Mouse (Mus musculus): Measurements from ENCODE around the gene Nlgn3. TPM values are rescaled to one million over a fixed set of nuclear protein-coding genes. Genes with fewer than 3 reads are reported as not detected.
A peak's percentile ranks its signal among the peaks of the same experiment; 100 is the strongest.

Gene Nlgn3
- total and polyA plus RNA-seq, 2 experiments from 2014 or later = 0.34 to 0.67 TPM

DNA sequence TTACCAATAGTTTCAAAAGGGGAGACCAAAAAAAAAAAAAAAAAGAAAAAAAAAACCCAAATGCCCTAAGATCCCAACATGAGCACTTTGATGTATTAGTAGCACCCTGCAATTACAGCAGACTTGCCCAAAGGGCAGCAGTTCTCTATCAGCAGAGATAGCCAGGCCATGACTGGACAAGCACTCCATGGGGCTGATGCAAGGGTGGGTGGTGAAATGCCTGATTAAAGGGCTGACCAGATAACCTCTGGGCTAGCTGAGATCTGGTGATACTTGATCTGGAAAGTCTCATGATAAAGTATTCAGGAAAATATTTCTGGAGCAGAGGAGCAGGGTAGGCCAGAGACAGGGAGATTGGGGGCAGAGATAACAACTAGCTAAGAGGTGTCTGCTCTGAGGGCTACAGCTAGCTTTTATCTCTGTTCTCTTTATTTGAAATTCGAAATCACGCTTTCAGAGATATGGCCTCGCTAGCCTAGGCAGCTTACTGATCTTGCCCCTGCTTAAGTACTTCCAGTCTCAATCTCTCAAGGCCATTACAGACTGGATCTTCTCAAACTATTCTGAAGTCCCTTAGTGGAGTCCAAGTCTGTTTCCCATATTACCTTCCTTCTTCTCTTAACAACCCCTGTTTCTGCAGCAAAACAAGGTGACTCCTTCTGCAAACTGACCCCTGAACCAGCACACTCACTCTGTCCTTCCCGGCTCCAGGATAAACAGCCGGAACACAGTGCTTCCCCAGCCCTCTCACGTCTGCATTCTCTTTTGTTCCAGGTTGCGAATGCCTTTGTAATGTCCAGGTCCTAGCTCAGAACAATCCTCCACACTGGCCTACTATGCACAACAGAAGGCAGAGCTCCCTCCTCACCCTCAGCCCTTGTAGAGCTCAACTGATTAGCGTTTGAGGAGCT is 27.3 kb downstream of the Nlgn3 start:
- no peak overlapping the region for H3K27ac ChIP-seq (ENCODE audit: low read depth)
- no peak overlapping the region for H3K4me3 ChIP-seq (ENCODE audit: low read depth, low read length)
- TF ChIP-seq EP300 (IDR thresholded peaks at IDR 0.05; ENCODE audit: low read depth) = no peak
- no peak overlapping the region for H3K4me2 ChIP-seq (ENCODE audit: low read depth, low read length)
- H3K9me3 ChIP-seq (replicated peaks; ENCODE audit: control insufficient read depth, low read length) = no peaks in the 10 kb centered on the region
- no peaks in the 10 kb centered on the region for H3K27me3 ChIP-seq (ENCODE audit: control insufficient read depth, insufficient read depth, low read length)
- 49% methylated on average over 8 of the region's 8 CpGs for WGBS
- DNase-seq (ENCODE audit: low spot score) (no peak), ATAC-seq (ENCODE audit: insufficient read depth, low read depth) (no peak)
- H3K9ac ChIP-seq (replicated peaks; ENCODE audit: low read depth, low read length) = no peak overlapping the region
- H3K4me1 ChIP-seq (ENCODE audit: control insufficient read depth, insufficient read depth) = no peaks in the 10 kb centered on the region
- no peaks in the 10 kb centered on the region for H3K36me3 ChIP-seq (replicated peaks; ENCODE audit: control insufficient read depth, insufficient read depth, low read length)

DNA sequence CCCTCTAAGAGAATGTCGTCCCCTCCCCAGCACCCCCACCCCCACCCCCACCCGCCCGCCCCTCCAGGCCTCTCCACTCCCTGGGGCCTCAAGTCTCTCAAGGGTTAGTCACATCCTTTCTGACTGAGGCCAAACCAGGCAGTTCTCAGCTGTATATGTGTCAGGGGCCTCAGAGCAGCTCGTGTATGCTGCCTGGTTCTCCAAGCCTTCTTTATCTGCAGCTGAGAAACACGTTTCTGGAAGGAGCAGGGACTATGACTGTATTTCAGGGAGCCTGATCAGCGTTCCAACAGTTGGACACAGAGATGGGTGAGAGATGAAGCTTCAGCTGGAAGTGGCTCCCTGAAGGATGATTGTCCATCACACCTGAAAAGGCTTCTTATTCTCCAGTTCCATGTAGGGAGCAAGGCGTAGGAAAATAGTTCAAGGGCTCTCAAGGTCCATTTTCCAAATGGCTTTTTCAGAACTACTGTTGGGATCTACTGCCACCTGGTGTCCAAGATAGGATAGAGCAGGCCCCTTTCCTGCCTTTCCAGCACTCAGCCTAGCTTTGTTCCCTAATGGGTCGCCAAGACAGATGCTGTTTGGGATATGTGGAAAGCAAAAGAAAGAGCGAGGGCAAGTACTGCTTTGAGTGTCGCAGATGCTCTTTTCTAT is 30.5 kb downstream of the Nlgn3 start:
- DNase-seq (ENCODE audit: low spot score) (peak; percentile 46), ATAC-seq (ENCODE audit: insufficient read depth, low read depth) (no peak)
- Histone ChIP-seq H3K27me3 (ENCODE audit: control insufficient read depth, insufficient read depth, low read length) (no peaks in the 10 kb centered on the region), H3K4me1 (ENCODE audit: control insufficient read depth, insufficient read depth) (no peaks in the 10 kb centered on the region), H3K4me3 (ENCODE audit: low read depth, low read length) (no peak overlapping the region), H3K4me2 (ENCODE audit: low read depth, low read length) (no peak overlapping the region), H3K9ac (replicated peaks; ENCODE audit: low read depth, low read length) (no peak overlapping the region), H3K36me3 (replicated peaks; ENCODE audit: control insufficient read depth, insufficient read depth, low read length) (no peaks in the 10 kb centered on the region), H3K27ac (ENCODE audit: low read depth) (peak overlapping the region; percentile 12; the same call in 1 of the 2 replicates), H3K9me3 (replicated peaks; ENCODE audit: control insufficient read depth, low read length) (no peaks in the 10 kb centered on the region)
- TF ChIP-seq EP300 (IDR thresholded peaks at IDR 0.05; ENCODE audit: low read depth) = no peak
- peak; percentile 82 for TF ChIP-seq CTCF (IDR thresholded peaks at IDR 0.05; ENCODE audit: low read depth)
- 15% methylated on average over 8 of the region's 10 CpGs for WGBS

DNA sequence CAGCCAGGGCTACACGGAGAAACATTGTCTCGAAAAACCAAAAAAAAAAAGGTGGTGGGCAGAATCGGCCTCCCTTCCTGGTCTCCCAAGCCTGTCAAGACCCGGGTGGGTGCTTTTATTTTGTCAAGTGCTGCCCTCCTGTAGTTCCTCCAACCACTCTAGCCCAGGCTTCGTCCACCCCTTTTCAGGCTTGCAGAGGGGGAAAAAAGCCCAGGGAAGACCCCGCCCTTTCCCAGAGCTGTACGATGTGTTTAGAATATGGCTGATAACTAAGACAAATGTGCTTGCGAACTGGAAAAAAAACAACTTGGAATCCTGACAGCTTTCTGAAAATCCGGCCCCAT is 33.0 kb downstream of the Nlgn3 start:
- TF ChIP-seq EP300 (IDR thresholded peaks at IDR 0.05; ENCODE audit: low read depth) (peak; percentile 19; the same call in 1 of the 2 replicates), CTCF (IDR thresholded peaks at IDR 0.05; ENCODE audit: low read depth) (no peak)
- peak overlapping the region; percentile 13; the same call in 1 of the 2 replicates for H3K4me3 ChIP-seq (ENCODE audit: low read depth, low read length)
- H3K9me3 ChIP-seq (replicated peaks; ENCODE audit: control insufficient read depth, low read length) = no peaks in the 10 kb centered on the region
- DNase-seq (ENCODE audit: low spot score) = no peak
- WGBS = 38% methylated on average over 9 of the region's 9 CpGs
- peak overlapping the region; percentile 37 for H3K4me2 ChIP-seq (ENCODE audit: low read depth, low read length)
- H3K9ac ChIP-seq (replicated peaks; ENCODE audit: low read depth, low read length) = no peak overlapping the region
- no peaks in the 10 kb centered on the region for H3K4me1 ChIP-seq (ENCODE audit: control insufficient read depth, insufficient read depth)
- no peaks in the 10 kb centered on the region for H3K27me3 ChIP-seq (ENCODE audit: control insufficient read depth, insufficient read depth, low read length)
- peak overlapping the region; percentile 87 for H3K27ac ChIP-seq (ENCODE audit: low read depth)
- ATAC-seq (ENCODE audit: insufficient read depth, low read depth) = peak; percentile 18; the same call in 1 of the 2 replicates
- no peaks in the 10 kb centered on the region for H3K36me3 ChIP-seq (replicated peaks; ENCODE audit: control insufficient read depth, insufficient read depth, low read length)

DNA sequence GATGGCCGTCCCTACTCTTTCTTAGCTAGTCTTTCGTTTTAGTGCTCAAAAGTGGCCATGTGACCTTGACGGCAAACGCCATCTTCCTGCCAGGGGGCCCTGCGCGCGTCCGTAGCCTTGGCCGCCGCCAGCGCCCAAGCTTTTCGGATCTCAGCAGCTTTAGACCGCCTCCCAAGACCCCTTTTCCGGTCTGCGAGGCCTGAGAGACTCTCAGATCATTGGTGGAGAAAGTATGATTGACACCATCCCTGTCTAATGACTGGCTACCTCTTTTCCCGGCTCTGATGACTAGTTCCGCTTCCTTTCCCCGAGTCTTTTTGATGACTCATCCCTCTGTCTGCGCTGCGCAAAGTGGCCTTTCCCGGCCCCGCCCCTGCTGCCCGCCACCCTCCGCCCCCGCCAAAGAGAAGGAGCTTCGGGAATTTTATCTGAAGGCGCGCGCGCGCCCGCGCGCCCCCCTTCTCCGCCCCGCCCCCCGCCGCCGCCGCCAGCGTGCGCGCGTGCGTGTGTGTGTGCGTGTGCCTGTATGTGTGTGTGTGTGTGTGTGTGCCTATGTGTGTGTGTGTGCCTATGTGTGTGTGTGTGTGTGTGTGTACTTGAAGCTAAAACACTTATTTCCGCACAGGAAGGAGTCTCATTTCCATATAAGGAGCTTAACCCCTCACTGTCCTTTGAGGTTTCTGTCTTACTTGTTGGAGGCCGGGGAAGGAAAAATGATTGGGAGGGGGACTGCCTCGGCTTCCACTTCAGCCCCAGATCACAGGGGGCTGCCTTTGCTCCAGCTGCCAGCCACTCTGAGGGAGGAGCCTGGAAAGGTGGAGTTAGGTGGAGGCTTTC is 33.6 kb downstream of the Nlgn3 start:
- WGBS = 17% methylated on average over 36 of the region's 49 CpGs
- no peak for TF ChIP-seq CTCF (IDR thresholded peaks at IDR 0.05; ENCODE audit: low read depth)
- no peak for TF ChIP-seq EP300 (IDR thresholded peaks at IDR 0.05; ENCODE audit: low read depth)
- Histone ChIP-seq H3K4me2 (ENCODE audit: low read depth, low read length) (peak overlapping the region; percentile 60), H3K36me3 (replicated peaks; ENCODE audit: control insufficient read depth, insufficient read depth, low read length) (no peaks in the 10 kb centered on the region), H3K9me3 (replicated peaks; ENCODE audit: control insufficient read depth, low read length) (no peaks in the 10 kb centered on the region), H3K9ac (replicated peaks; ENCODE audit: low read depth, low read length) (peak overlapping the region; percentile 34), H3K27ac (ENCODE audit: low read depth) (peak overlapping the region; percentile 87), H3K27me3 (ENCODE audit: control insufficient read depth, insufficient read depth, low read length) (no peaks in the 10 kb centered on the region), H3K4me3 (ENCODE audit: low read depth, low read length) (peak overlapping the region; percentile 38), H3K4me1 (ENCODE audit: control insufficient read depth, insufficient read depth) (no peaks in the 10 kb centered on the region)
- peak; percentile 97 for DNase-seq (ENCODE audit: low spot score)
- peak; percentile 98 for ATAC-seq (ENCODE audit: insufficient read depth, low read depth)

DNA sequence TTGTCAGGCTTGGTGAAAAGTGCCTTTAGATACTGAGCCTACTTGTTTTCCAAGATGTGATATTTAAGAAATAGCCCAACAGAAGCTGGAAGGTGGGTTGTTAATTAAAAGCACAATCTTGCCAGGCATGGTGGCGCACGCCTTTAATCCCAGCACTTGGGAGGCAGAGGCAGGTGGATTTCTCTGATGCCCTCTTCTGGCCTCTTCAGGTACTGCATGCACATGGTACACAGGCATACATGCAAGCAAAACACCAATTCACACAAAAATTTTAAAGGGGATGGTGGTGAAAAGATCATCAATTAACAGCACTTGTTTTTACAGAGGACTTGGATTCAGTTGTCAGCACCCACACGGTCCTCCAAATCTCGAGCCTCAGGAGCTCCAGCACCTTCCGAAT is 35.6 kb downstream of the Nlgn3 start:
- no peaks in the 10 kb centered on the region for H3K36me3 ChIP-seq (replicated peaks; ENCODE audit: control insufficient read depth, insufficient read depth, low read length)
- WGBS = 81% methylated on average over 5 of the region's 5 CpGs
- TF ChIP-seq CTCF (IDR thresholded peaks at IDR 0.05; ENCODE audit: low read depth) (peak; percentile 37), EP300 (IDR thresholded peaks at IDR 0.05; ENCODE audit: low read depth) (no peak)
- no peaks in the 10 kb centered on the region for H3K9me3 ChIP-seq (replicated peaks; ENCODE audit: control insufficient read depth, low read length)
- ATAC-seq (ENCODE audit: insufficient read depth, low read depth) = no peak
- no peak overlapping the region for H3K4me3 ChIP-seq (ENCODE audit: low read depth, low read length)
- H3K27me3 ChIP-seq (ENCODE audit: control insufficient read depth, insufficient read depth, low read length) = no peaks in the 10 kb centered on the region
- H3K4me1 ChIP-seq (ENCODE audit: control insufficient read depth, insufficient read depth) = no peaks in the 10 kb centered on the region
- no peak overlapping the region for H3K27ac ChIP-seq (ENCODE audit: low read depth)
- no peak overlapping the region for H3K4me2 ChIP-seq (ENCODE audit: low read depth, low read length)
- H3K9ac ChIP-seq (replicated peaks; ENCODE audit: low read depth, low read length) = no peak overlapping the region
- DNase-seq (ENCODE audit: low spot score) = no peak

Measured in heart, postnatal 0 days (tissue).